Mouse (Mus musculus) activated CD4-positive, CD25-positive, alpha-beta regulatory T cell, adult 4 months (primary cell): Measurements from ENCODE around the gene Dact3. TPM values are rescaled to one million over a fixed set of nuclear protein-coding genes. Genes with fewer than 3 reads are reported as not detected.

Source experiments
- ATAC-seq: one replicate; pipeline ENCODE4 v1.8.0; 2017
- polyA plus RNA-seq, 2 experiments: library from polyadenylated mRNA; unstranded; fragments of 100-300 nt; shearing (Covaris generic); gene quantifications; one replicate each; pipeline ENCODE4 v1.2.1; 2017

Gene Dact3
- polyA plus RNA-seq, 2 experiments from 2014 or later: not detected

DNA sequence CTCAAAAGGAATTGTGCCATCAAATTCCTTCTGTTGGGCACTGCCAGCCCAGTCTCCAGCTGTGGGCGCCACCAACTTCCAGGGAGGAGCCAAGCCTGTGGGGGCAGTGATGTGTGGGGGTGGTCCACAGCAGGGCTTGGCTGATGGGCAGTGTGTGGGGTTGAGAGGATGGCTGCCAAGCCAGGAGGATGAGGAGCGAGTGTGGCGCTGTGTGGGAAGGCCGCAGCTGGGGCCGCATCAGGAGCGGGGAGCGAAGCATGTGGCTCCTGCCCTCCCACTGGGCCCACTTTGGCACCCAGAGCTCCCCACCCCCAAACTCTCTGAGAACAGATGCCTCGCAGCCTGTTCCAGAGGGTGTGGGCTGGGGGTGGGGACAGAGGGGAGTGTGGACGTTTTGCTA, 42.9 kb downstream of the Dact3 start:
- ATAC-seq: no peak

DNA sequence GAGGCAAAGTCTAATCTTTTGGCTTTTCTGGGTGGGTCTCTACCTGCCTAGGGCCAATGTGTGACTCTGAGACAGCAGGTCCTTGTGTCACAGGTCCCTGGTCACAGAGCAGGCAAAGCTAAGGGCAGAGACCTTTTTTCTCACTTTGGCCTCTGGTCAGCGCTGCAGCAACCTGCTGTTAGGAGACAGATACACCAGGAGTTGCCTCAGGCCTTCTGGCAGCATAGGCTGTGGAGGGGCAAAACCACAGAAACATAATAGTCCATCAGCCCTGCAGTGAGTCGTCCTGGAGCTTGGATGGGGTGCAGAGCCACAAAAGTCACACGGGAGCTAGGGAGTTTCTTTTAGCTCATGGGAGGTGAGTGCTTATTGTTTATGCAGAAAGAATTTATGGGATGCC, 43.6 kb downstream of the Dact3 start:
- ATAC-seq: no peak

- no peak for ATAC-seq
Measured at GRCm38 (mm10) chr7:16919395-16920149, 44.5 kb downstream of the Dact3 start.

DNA sequence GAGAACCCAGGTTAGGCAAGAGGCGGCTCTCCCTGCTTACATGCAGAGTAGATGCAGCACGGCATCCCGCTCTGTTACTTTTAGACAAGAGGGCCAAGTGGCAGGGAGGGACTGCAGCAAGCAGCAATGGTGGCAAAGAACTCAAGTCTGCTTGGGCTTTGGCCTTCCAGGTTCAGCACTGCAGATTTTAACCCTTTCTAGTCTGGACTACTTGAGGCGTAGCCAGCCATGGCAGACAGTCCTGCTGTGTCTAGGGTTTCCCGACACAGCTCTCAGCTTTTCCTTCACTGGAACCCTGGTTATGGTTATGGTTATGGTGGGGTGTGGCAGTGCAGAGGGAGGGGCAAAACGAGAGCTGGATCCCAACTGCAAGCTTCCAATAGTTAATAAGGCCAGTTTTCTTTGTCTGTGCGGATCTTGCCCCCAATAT, 45.0 kb downstream of the Dact3 start:
- ATAC-seq: no peak

DNA sequence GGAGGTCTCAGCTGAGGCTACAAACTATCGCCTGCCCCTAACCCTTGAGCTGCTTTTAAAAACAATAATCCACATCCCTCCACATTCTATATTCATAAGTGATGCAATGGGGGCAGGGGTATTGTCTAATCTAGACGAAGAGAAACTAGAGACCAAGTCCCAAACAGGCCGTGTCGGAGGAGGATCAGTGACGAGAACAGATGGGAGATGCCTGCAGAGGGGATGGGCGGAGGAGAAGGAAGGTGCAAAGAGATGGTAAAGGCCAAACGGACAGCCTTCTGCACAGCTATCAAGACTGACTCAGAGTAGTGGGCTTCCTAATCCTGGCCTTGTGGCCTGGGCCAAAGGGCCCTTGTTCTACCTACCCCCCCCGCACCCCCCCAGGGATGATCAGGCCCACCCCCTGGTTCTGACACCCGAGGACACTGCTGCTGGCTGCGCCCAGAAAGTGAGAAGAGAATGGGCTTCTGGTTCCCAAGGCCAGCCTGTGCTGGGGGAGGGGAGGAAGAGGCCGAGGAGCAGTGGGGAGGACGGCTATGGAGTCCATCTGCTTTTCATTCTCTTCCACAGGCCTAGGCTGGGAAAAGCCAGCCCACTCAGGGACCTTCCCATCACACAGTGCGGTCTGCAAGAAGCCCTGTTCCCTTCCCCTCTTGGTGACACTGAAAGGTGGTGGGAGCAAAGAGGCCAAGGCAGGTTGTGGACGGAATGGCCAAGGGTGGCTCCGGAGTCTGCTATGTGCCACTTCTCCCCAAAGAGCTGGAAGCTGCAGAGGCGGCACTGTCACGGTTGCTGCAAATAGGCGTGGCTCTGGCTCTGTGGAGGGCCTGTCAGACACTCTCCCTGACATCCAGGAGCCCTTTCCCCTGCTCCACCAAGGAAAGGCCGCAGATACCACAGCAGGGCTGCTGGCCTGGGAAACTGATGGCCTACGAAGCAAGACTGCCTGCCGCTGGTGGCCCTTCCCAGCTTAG, 46.0 kb downstream of the Dact3 start:
- no peak for ATAC-seq

GRCm38 (mm10) chr7:16921881-16922335, 46.8 kb downstream of the Dact3 start:
- ATAC-seq: no peak

DNA sequence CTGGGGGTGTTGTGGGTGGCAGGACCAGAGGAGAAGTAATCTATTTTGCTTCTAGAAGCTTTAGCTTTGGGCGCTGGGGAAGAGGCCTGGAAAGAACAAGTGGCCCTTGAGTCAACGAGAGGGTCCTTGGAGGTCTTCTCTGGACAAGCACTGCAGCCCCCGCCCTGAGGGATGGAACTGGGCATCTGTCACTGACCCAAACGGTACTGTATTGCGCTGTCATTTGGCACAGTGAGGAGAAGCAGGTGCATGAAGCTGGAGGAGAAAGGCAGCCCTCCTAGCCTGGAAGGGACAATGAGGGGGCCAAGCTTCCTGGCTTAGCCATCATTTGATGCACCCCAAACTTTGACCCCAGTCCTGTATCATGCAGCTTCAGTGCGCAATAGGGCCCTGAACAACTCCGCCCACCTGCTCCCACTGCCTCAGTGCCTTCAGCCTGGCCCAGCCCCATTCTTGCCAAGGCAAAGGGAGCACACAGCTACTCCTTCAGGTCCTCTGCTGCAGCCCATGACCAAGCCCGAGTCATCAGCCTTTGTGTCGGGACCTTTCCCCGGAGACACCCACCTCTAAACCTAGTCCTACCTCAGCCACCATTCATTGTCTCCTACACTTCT, 47.4 kb downstream of the Dact3 start:
- ATAC-seq: no peak

DNA sequence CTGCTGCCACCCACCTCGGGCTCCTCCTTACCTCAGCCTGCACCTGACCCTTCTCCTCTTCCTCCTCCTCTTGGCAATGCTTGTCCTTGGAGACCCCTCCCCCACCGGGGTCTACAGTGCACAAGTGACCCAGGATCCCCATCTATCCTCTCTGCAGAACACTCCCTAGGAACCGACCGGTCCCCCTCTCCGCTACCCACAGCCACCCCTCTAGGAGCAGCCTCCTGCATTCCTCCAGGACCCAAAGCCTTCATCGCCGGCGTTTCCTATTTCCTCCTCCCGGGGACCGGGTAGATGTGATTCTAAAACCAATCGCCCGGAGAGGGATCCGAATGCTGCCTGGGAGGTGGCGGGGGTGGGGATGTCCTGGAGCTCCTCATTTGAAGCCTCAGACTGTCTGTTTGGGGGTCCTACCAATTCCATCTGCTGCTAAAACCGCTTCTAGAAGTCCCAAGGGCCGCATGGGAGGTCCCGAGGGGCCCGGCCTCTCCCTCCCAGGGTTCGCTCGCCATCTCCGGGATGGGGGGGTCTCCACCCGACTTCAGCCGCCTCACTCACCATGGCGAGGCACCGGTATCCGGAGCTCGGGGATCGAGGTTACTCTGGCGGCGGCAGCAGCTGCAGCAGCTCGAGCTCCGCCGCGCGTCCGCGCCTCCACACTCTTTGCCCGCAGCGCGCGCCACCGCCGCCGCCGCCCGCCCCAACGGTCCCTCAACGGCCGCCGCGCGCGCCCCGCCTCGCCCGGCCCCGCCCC, 48.3 kb downstream of the Dact3 start:
- no peak for ATAC-seq

DNA sequence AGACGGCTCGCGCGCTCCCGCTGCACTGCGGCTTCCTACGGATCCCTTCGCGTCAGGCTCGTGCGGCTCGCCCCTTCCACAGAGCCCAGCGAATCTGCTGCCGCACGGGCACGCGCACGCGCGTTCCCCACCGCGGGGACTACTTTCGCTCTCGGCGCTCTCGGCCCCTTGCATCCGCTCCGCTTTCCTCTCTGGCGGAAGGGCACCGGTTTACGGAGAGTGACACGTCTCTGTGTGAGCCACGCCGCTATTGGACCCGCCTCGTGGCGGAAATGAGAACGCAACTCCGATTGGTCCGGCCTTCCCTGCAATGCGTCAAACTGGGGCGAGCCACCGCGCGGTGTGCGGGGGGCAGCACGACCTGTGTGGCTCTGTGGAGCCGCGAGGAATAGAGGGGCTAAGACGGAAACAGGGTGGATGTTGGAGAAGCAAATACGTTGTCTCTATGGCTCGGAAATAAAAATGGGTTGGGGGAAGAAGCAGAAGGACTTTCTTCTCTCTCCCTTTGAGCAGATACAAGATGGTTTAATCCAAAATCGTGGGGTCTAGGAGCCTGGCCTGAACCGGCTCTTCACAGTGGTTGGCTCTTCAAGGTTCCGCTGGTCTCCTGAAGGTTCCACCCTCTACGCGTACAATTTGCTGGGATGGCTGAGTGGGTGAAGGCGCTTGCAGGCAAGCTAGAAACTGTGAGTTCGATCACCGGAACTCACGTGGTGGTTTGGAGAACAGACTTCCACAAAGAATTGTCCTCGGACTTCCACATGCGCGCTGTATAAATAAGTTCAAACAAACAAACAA, 49.1 kb downstream of the Dact3 start, which contains the start of gene Calm3:
TSS of gene Calm3 (minus strand) at position 78 of the 798 bp plus-strand sequence.
- ATAC-seq: peak; percentile 78

GRCm38 (mm10) chr7:16928341-16928740, 53.2 kb downstream of the Dact3 start:
- no peak for ATAC-seq

- peak; percentile 65 for ATAC-seq
Measured at GRCm38 (mm10) chr7:16930850-16931249, 55.7 kb downstream of the Dact3 start.

DNA sequence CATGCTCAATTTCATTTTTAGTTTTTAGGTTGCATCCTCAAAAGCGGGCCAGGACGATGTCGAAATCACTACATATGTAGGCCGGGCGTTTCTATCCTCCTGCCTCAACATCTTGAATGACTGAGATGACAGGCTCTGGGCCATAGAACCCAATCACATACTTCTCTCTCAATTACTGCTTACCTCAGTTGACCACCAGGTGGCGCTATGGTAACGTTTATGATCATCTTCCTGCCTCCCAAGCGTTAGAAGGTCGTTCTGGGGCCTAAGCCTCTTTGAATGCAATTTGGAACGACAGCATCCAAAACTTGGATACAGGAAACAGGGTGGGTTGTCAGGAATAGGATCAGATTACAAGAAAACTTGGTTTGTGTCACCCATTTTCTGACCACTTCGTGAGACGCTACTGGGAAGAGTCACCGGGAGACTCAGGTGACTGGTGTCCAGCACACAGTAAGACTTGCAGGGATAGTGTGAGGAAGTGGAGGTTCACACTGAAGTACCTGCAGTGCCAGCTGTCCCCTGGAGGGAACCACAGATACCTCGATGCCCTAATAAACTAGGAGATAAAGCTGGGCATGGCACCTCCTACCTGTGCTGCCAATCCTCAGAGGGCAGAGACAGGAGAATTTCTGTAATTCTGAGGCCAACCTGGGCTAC, 57.0 kb downstream of the Dact3 start:
- peak; percentile 63 for ATAC-seq

GRCm38 (mm10) chr7:16932704-16933577, 57.8 kb downstream of the Dact3 start:
- peak; percentile 28 for ATAC-seq

Other genes with a start within 250 kb of the Dact3 start
- gene Ceacam15, start 199.6 kb upstream of the Dact3 start, polyA plus RNA-seq: under 1 TPM in 1 of 2 experiments, not detected in 1; 0.32 TPM
- not detected for gene Ceacam9, start 153.4 kb upstream of the Dact3 start, polyA plus RNA-seq
- 100 to 1,000 TPM; 101 to 111 TPM for gene Ap2s1, start 136.9 kb upstream of the Dact3 start, polyA plus RNA-seq
- 100 to 1,000 TPM; 143 to 179 TPM for gene Slc1a5, start 94.0 kb upstream of the Dact3 start, polyA plus RNA-seq
- 10 to 100 TPM; 23.0 to 23.1 TPM for gene Strn4, start 59.4 kb upstream of the Dact3 start, polyA plus RNA-seq
- 1 to 10 TPM; 6.5 to 7.5 TPM for gene Fkrp, start 58.6 kb upstream of the Dact3 start, polyA plus RNA-seq
- gene Prkd2, start 32.4 kb upstream of the Dact3 start, polyA plus RNA-seq: 10 to 100 TPM; 45.7 to 47.6 TPM
- gene Gng8, start 16.5 kb downstream of the Dact3 start, polyA plus RNA-seq: not detected
- 10 to 100 TPM; 11.8 to 13.2 TPM for gene Ptgir, start 31.2 kb downstream of the Dact3 start, polyA plus RNA-seq
- 100 to 1,000 TPM; 106 to 159 TPM for gene Calm3, start 48.8 kb downstream of the Dact3 start, polyA plus RNA-seq
- not detected for gene Pnmal2, start 69.4 kb downstream of the Dact3 start, polyA plus RNA-seq
- not detected for gene Pnmal1, start 84.4 kb downstream of the Dact3 start, polyA plus RNA-seq
- gene Gm42372, start 107.8 kb downstream of the Dact3 start, polyA plus RNA-seq: 1 to 10 TPM; 3.6 to 4.2 TPM
- gene Ccdc8, start 117.4 kb downstream of the Dact3 start, polyA plus RNA-seq: under 1 TPM in 1 of 2 experiments, not detected in 1; 0.16 TPM
- gene Ppp5c, start 152.6 kb downstream of the Dact3 start, polyA plus RNA-seq: 10 to 100 TPM; 49.6 to 63.3 TPM
- gene Hif3a, start 187.1 kb downstream of the Dact3 start, polyA plus RNA-seq: under 1 TPM; 0.32 to 0.49 TPM
- 1 to 10 TPM in 1 of 2 experiments, not detected in 1; 1.1 TPM for gene Psg16, start 198.7 kb downstream of the Dact3 start, polyA plus RNA-seq